Mouse (Mus musculus): Measurements from ENCODE around the gene 2900011O08Rik. TPM values are rescaled to one million over a fixed set of nuclear protein-coding genes. Genes with fewer than 3 reads are reported as not detected.

2900011O08Rik gene
- polyA plus RNA-seq, 1 experiment from 2014 or later, result 2.3 TPM

GRCm38 (mm10) chr16:14109651-14110230 is 123.3 kb downstream of the 2900011O08Rik start:
- no peaks in the 10 kb centered on the region for H3K9me3 ChIP-seq
- peaks cover 59% of the 10 kb centered on the region for H3K36me3 ChIP-seq
- no peak for DNase-seq (ENCODE audit: low spot score)
- no peaks in the 10 kb centered on the region for H3K27me3 ChIP-seq (ENCODE audit: insufficient read depth, poor library complexity, severe bottlenecking)
- WGBS, result 88% methylated on average over 3 of the region's 3 CpGs
- no peak overlapping the region for H3K4me3 ChIP-seq
- H3K4me1 ChIP-seq, result no peaks in the 10 kb centered on the region
- no peak overlapping the region for H3K27ac ChIP-seq

DNA sequence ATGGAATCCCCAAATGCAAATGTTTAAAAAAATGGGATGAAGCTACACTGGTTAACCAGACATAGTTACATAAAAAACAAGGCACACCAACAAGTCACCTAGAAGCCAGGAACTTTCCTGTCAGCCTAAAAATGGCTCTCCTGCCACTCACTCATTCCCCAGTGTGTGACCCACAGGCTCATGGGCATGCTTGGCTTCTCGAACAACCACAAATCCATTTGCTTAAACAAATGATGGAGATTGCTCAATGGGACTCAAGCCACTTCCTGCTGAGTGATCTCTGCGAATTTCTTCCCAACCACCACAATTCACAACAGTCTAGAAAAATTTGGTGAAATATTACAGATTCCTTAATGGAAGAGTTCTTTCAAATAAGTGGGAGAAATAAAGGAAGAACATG is 124.5 kb downstream of the 2900011O08Rik start:
- Histone ChIP-seq H3K36me3 (peaks cover 69% of the 10 kb centered on the region), H3K4me1 (no peaks in the 10 kb centered on the region), H3K27me3 (ENCODE audit: insufficient read depth, poor library complexity, severe bottlenecking) (no peaks in the 10 kb centered on the region), H3K4me3 (no peak overlapping the region), H3K27ac (no peak overlapping the region), H3K9me3 (no peaks in the 10 kb centered on the region)
- no peak for DNase-seq (ENCODE audit: low spot score)
- WGBS, result 87% methylated on average over 2 of the region's 2 CpGs

DNA sequence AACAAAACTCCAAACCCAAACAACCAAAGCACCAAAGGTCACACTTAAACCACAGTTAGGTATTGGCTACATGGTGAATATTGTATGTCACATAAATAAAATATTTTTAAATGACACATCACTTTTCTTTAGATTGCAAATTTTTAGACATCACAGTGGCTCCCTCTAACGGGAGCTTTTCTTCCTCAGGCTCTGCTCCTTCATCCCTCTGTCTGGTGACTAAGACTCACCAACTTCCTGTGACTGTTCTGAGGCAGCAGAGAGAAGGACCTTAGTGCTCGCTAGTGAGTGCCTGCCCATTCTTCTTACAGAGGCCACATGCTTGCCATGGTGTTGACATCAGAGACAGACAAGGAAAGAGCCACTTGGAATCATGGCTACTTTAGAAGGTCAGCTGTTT is 125.7 kb downstream of the 2900011O08Rik start:
- Histone ChIP-seq H3K27me3 (ENCODE audit: insufficient read depth, poor library complexity, severe bottlenecking) (no peaks in the 10 kb centered on the region), H3K4me3 (no peak overlapping the region), H3K9me3 (no peaks in the 10 kb centered on the region), H3K4me1 (no peaks in the 10 kb centered on the region), H3K27ac (no peak overlapping the region), H3K36me3 (peaks cover 79% of the 10 kb centered on the region)
- 57% methylated on average over 2 of the region's 2 CpGs for WGBS
- no peak for DNase-seq (ENCODE audit: low spot score)

DNA sequence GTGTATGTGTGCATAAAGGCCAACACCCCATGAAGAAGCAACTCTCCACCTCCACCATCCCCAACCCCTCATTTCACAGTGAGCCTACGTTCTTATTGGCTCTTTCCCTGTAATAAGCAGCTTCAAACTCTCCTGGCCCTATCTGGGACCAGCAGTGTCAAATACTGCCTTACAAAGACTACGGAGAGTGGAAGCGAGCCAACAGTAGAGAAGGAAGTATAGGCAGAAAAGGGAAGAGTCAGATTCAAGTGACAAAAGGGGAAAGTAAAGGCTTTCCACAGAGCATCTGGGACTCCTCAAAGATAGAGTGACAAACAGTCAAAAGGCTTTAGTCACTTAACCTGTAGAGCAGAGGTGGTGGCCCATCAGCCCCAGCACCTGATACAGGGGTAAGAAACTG is 126.3 kb downstream of the 2900011O08Rik start:
- no peak for DNase-seq (ENCODE audit: low spot score)
- WGBS, result 90% methylated on average over 3 of the region's 3 CpGs
- no peaks in the 10 kb centered on the region for H3K4me1 ChIP-seq
- no peak overlapping the region for H3K4me3 ChIP-seq
- no peak overlapping the region for H3K27ac ChIP-seq
- no peaks in the 10 kb centered on the region for H3K27me3 ChIP-seq (ENCODE audit: insufficient read depth, poor library complexity, severe bottlenecking)
- H3K9me3 ChIP-seq, result no peaks in the 10 kb centered on the region
- H3K36me3 ChIP-seq, result peaks cover 79% of the 10 kb centered on the region

GRCm38 (mm10) chr16:14117299-14117698 is 130.9 kb downstream of the 2900011O08Rik start:
- Histone ChIP-seq H3K4me1 (no peaks in the 10 kb centered on the region), H3K27ac (no peak overlapping the region), H3K9me3 (no peaks in the 10 kb centered on the region), H3K4me3 (no peak overlapping the region), H3K27me3 (ENCODE audit: insufficient read depth, poor library complexity, severe bottlenecking) (no peaks in the 10 kb centered on the region), H3K36me3 (peaks cover 70% of the 10 kb centered on the region)
- no peak for DNase-seq (ENCODE audit: low spot score)
- 71% methylated on average over 2 of the region's 2 CpGs for WGBS

DNA sequence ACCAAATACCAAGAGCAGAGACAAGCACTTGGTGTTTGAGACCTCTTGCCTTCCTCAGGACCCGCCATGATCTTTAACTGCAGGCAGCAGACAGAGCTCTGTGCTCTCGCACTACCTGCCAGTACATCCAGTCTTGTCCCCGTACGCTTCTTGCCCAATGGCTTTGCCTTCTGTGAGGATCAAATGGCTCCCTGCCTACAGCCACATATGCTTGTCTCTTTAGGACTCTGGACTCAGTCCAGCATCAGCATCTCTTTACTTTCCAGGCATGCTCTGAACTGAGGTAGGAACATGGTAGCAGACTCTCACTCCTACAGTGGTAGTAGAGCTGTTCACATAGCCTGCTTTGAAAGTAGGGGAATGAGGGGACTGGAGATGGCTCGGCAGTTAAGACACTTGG is 134.5 kb downstream of the 2900011O08Rik start:
- Histone ChIP-seq H3K27me3 (ENCODE audit: insufficient read depth, poor library complexity, severe bottlenecking) (no peaks in the 10 kb centered on the region), H3K27ac (no peak overlapping the region), H3K4me1 (no peaks in the 10 kb centered on the region), H3K4me3 (no peak overlapping the region), H3K36me3 (peaks cover 75% of the 10 kb centered on the region), H3K9me3 (no peaks in the 10 kb centered on the region)
- no peak for DNase-seq (ENCODE audit: low spot score)
- WGBS, result 93% methylated on average over 5 of the region's 5 CpGs

DNA sequence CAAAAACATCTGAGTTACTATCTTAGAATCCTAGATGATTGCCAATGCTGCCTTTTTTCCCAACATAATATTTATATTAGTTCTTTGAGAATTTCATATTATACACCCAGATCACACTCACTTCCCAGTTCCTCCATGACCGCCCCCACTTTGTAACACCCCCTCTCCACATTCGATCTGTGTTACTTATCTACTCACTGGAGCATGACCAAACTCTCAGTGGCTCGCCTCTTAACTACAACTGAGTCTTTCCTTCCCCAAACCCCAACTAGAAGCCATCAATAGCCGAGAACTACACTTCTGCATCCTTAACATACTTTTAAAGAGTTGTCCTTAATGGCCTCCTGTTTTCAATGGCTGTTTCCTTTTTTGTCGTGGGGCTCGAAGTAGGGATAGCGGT is 135.2 kb downstream of the 2900011O08Rik start:
- DNase-seq (ENCODE audit: low spot score), result no peak
- no peaks in the 10 kb centered on the region for H3K9me3 ChIP-seq
- H3K4me1 ChIP-seq, result no peaks in the 10 kb centered on the region
- H3K27me3 ChIP-seq (ENCODE audit: insufficient read depth, poor library complexity, severe bottlenecking), result no peaks in the 10 kb centered on the region
- H3K4me3 ChIP-seq, result no peak overlapping the region
- no peak overlapping the region for H3K27ac ChIP-seq
- H3K36me3 ChIP-seq, result peaks cover 75% of the 10 kb centered on the region
- 91% methylated on average over 7 of the region's 7 CpGs for WGBS

- H3K4me1 ChIP-seq, result no peaks in the 10 kb centered on the region
- H3K4me3 ChIP-seq, result no peak overlapping the region
- no peaks in the 10 kb centered on the region for H3K9me3 ChIP-seq
- no peaks in the 10 kb centered on the region for H3K27me3 ChIP-seq (ENCODE audit: insufficient read depth, poor library complexity, severe bottlenecking)
- H3K27ac ChIP-seq, result no peak overlapping the region
- DNase-seq (ENCODE audit: low spot score), result no peak
- H3K36me3 ChIP-seq, result peaks cover 79% of the 10 kb centered on the region
Observed at GRCm38 (mm10) chr16:14122586-14122985, 136.2 kb downstream of the 2900011O08Rik start.

DNA sequence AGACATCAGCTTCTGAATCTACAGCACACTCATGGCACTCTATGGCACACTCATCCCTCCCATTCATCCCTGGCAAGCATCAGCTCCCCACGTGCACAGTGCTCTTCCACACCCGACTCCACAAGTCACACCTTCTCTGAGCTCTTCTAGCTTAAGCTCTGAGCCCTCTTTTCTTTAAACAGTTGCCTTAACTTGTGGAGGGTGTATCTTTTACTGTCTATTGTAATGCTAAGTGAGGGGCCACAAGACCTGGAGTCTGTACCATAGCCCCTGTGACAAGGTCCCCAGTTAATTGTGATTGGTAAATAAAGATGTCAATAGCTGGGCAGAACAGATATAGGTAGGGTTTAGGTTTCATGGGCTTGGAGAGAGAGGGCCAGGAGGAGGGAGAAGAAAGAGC is 137.5 kb downstream of the 2900011O08Rik start:
- Histone ChIP-seq H3K4me3 (no peak overlapping the region), H3K9me3 (no peaks in the 10 kb centered on the region), H3K27ac (no peak overlapping the region), H3K27me3 (ENCODE audit: insufficient read depth, poor library complexity, severe bottlenecking) (no peaks in the 10 kb centered on the region), H3K36me3 (peaks cover 91% of the 10 kb centered on the region), H3K4me1 (no peaks in the 10 kb centered on the region)
- 86% methylated on average over 2 of the region's 2 CpGs for WGBS
- no peak for DNase-seq (ENCODE audit: low spot score)

DNA sequence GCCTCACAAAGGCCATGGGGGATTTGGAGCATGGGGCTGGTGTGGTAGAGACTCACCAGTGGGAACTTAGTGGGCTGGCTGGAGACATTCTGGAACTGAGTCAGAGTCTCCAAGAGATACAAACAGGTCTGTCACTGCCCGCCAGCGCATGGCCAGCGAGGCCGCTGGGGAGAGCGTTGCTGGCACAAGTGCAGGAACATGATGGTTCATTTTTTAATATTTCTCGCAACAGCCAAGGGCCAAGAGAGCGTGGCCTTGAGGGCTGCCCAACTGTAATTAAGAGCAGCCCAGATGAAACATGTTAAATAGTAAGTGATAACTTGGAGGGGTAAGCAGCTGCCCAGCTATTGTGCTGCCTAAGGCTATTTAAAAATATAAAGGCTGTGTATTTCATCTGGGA is 138.3 kb downstream of the 2900011O08Rik start:
- no peak overlapping the region for H3K27ac ChIP-seq
- WGBS, result 97% methylated on average over 7 of the region's 7 CpGs
- H3K4me3 ChIP-seq, result no peak overlapping the region
- peaks cover 96% of the 10 kb centered on the region for H3K36me3 ChIP-seq
- H3K27me3 ChIP-seq (ENCODE audit: insufficient read depth, poor library complexity, severe bottlenecking), result no peaks in the 10 kb centered on the region
- H3K9me3 ChIP-seq, result no peaks in the 10 kb centered on the region
- DNase-seq (ENCODE audit: low spot score), result no peak
- no peaks in the 10 kb centered on the region for H3K4me1 ChIP-seq

DNA sequence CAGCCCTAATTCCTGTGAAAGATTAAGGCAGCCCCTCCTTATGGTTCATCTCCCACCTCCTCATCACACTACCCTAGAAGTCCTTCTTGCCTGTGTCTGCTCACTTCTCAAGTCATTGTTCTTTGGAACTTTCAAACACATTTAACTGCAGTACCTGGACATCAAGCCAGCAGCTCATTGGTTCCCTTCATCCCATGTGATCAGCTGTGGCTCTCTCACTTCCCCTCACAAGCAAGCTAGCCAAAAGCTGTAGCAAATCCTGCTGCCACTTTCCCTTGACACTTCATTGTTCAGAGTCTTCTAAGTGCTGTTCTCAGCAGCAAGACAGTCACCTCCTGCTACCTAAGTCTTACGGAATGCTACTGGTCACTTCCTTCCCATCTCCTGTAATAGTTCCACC is 138.8 kb downstream of the 2900011O08Rik start:
- DNase-seq (ENCODE audit: low spot score), result no peak
- H3K4me3 ChIP-seq, result no peak overlapping the region
- H3K36me3 ChIP-seq, result peaks cover 98% of the 10 kb centered on the region
- H3K4me1 ChIP-seq, result no peaks in the 10 kb centered on the region
- H3K27me3 ChIP-seq (ENCODE audit: insufficient read depth, poor library complexity, severe bottlenecking), result no peaks in the 10 kb centered on the region
- H3K27ac ChIP-seq, result no peak overlapping the region
- 100% methylated on average over 1 of the region's 1 CpGs for WGBS
- H3K9me3 ChIP-seq, result no peaks in the 10 kb centered on the region

- H3K36me3 ChIP-seq, result peaks cover 98% of the 10 kb centered on the region
Observed at GRCm38 (mm10) chr16:14128977-14129376, 142.6 kb downstream of the 2900011O08Rik start.

GRCm38 (mm10) chr16:14130796-14131195 is 144.4 kb downstream of the 2900011O08Rik start:
- H3K36me3 ChIP-seq, result peaks cover 97% of the 10 kb centered on the region
- no peaks in the 10 kb centered on the region for H3K4me1 ChIP-seq
- WGBS, result 94% methylated on average over 7 of the region's 7 CpGs
- no peak for DNase-seq (ENCODE audit: low spot score)
- no peaks in the 10 kb centered on the region for H3K9me3 ChIP-seq
- H3K27me3 ChIP-seq (ENCODE audit: insufficient read depth, poor library complexity, severe bottlenecking), result no peaks in the 10 kb centered on the region
- H3K27ac ChIP-seq, result no peak overlapping the region
- H3K4me3 ChIP-seq, result no peak overlapping the region

More at GRCm38 (mm10) chr16:14128977-14129376, 142.6 kb downstream of the 2900011O08Rik start:
- Histone ChIP-seq H3K9me3 (no peaks in the 10 kb centered on the region), H3K27me3 (ENCODE audit: insufficient read depth, poor library complexity, severe bottlenecking) (no peaks in the 10 kb centered on the region), H3K4me1 (no peaks in the 10 kb centered on the region), H3K4me3 (no peak overlapping the region), H3K27ac (no peak overlapping the region)
- no peak for DNase-seq (ENCODE audit: low spot score)

GRCm38 (mm10) chr16:14131376-14131775 is 145.0 kb downstream of the 2900011O08Rik start:
- Histone ChIP-seq H3K27ac (no peak overlapping the region), H3K4me3 (no peak overlapping the region), H3K27me3 (ENCODE audit: insufficient read depth, poor library complexity, severe bottlenecking) (no peaks in the 10 kb centered on the region), H3K9me3 (no peaks in the 10 kb centered on the region), H3K4me1 (no peaks in the 10 kb centered on the region), H3K36me3 (peaks cover 97% of the 10 kb centered on the region)
- WGBS, result 88% methylated on average over 3 of the region's 3 CpGs
- DNase-seq (ENCODE audit: low spot score), result no peak

All from heart, embryonic 10.5 days (tissue).